Mouse (Mus musculus): ENCODE data around the gene Tbck. TPM values are rescaled to one million over a fixed set of nuclear protein-coding genes. Genes with fewer than 3 reads are reported as not detected.

Tbck gene
- polyA plus RNA-seq, 1 experiment = not detected

DNA sequence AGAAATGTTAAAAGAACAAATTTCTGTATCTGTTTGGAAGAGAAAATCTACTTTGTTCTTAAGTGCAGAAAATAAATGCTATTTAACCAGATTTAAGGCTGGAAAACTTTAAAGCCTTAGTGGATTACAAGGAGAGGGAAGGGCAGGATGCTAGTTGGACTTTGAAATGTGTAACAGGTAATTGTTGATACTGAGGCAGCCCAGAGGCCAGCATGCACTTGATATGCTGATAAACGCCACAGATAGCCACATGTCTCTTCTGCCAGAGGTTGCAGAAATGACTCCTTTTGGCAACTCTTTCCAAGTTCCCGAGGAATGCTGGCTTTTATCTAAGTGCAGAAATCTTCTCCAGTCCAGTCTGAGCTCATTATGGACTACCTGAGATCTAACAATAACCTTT, 6.5 kb upstream of the Tbck start:
- TF ChIP-seq POLR2A (IDR thresholded peaks at IDR 0.05; ENCODE audit: insufficient read depth, low read depth, low read length) (no peak), CTCF (IDR thresholded peaks at IDR 0.05; ENCODE audit: insufficient read depth, low read depth, low read length) (no peak)
- WGBS = 85% methylated on average over 2 of the region's 2 CpGs

DNA sequence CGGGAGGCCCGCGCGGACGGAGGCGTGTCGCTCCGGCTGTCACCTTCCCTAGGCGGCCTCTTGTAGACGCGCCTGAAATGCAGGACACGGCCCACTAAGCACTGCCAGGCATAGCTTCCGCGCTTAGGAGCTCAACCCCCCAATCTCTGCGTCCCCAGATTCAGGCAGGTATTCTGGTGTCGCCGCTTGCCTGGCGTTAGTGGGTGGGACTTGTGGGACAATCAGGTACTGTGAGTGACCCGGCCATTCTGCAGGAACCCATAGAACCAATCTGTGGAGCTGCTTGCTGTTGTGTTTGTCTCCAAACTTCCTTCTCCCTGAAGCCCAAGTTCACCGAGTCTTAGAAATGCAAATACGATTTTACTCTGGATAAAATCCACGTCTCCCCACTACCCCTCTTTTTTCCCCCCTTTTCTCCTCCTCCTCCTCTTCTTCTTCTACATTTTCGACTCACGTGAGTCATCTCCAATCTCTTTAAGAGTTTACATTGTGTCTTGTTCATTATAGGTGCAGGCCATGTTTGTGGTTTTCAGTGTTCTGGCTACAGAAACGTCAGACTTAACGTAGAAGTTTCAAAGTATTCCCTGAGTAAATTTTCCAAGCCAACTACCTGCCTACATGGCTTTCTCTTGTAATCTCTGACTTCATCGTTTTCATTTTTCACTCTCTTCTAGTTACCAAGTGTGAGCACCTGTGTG, 436 bp downstream of the Tbck start, which contains the start of gene Aimp1:
TSS of gene Aimp1 (minus strand) at position 140 of the 698 bp plus-strand sequence.
- Histone ChIP-seq H3K4me1 (ENCODE audit: control insufficient read depth, insufficient read depth, low read length) (0 out of 2 replicates have a peak, but pooled peaks cover 2% of the 10 kb centered on the region), H3K27ac (ENCODE audit: insufficient read depth, low read depth, low read length) (peak within 1 kb of the TSS; percentile 98), H3K4me3 (ENCODE audit: insufficient read depth, low read depth, low read length) (peak within 1 kb of the TSS; percentile 72)
- 1% methylated on average over 27 of the region's 27 CpGs for WGBS
- TF ChIP-seq POLR2A (IDR thresholded peaks at IDR 0.05; ENCODE audit: insufficient read depth, low read depth, low read length) (no peak), CTCF (IDR thresholded peaks at IDR 0.05; ENCODE audit: insufficient read depth, low read depth, low read length) (no peak)

More for the DNA sequence above, 6.5 kb upstream of the Tbck start:
- H3K27ac ChIP-seq (ENCODE audit: insufficient read depth, low read depth, low read length) = no peak overlapping the region
- no peaks in the 10 kb centered on the region for H3K4me1 ChIP-seq (ENCODE audit: control insufficient read depth, insufficient read depth, low read length)
- no peak overlapping the region for H3K4me3 ChIP-seq (ENCODE audit: insufficient read depth, low read depth, low read length)

DNA sequence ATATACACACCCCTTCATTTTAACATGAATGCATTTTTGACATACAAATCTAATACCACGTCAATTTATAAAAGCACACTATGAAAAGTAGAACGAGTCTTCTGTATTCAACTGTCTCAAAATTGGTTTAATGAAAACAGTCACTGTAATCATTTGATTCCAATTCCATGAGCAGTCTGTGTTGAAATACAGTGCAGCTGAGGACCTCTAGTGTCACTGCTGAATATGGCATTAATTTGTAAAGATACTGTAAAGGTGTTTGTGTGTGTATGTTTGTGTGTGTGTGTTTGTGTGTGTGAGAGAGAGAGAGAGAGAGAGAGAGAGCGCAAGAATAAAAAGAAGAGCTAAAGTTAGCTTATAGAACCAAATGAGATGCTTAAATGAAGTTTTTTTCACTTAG, 17.4 kb downstream of the Tbck start:
- 50% methylated on average over 3 of the region's 3 CpGs for WGBS
- TF ChIP-seq POLR2A (IDR thresholded peaks at IDR 0.05; ENCODE audit: insufficient read depth, low read depth, low read length) (no peak), CTCF (IDR thresholded peaks at IDR 0.05; ENCODE audit: insufficient read depth, low read depth, low read length) (no peak)
- Histone ChIP-seq H3K4me1 (ENCODE audit: control insufficient read depth, insufficient read depth, low read length) (no peaks in the 10 kb centered on the region), H3K4me3 (ENCODE audit: insufficient read depth, low read depth, low read length) (no peak overlapping the region), H3K27ac (ENCODE audit: insufficient read depth, low read depth, low read length) (no peak overlapping the region)

DNA sequence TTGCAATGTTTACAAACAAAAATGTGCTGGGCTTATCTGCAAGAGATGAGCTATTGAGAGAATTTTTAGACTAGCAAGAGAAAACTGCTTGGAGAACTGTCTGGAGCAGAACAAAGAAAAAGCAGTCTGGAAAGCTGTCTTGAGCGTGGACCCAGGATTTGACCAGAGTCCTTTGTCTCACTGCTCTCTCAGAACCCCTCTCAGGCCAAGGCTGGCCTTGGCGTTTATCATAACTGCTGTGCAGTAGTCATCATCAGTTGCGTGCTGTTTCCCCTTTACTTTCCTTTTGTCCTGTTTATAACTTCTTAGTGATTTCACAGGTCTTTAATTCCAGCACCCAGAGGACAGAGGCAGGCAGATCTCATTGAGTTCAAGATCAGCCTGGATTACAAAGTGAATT, 20.3 kb downstream of the Tbck start:
- WGBS = 89% methylated on average over 3 of the region's 3 CpGs
- TF ChIP-seq POLR2A (IDR thresholded peaks at IDR 0.05; ENCODE audit: insufficient read depth, low read depth, low read length) (no peak), CTCF (IDR thresholded peaks at IDR 0.05; ENCODE audit: insufficient read depth, low read depth, low read length) (no peak)

DNA sequence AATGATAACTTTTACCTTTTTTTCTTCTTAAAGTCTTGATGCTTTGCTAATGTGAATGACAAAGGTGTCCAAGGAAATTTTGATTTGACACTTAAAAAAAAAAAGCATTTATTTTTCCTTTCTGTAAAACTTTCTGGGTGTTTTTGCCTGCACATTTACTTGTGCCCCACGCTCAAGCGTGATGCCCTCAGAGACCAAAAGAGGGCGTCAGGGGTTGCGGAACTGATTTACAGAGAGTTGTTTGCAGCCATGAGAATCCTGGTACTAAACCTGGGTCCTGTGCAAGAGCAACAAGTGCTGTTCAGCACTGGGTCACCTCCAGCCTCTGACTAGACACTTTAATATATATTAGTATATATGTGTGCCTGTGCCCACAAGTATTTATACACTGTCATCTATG, 23.0 kb downstream of the Tbck start:
- no peak overlapping the region for H3K4me3 ChIP-seq (ENCODE audit: insufficient read depth, low read depth, low read length)
- no peak for TF ChIP-seq POLR2A (IDR thresholded peaks at IDR 0.05; ENCODE audit: insufficient read depth, low read depth, low read length)
- no peak for TF ChIP-seq CTCF (IDR thresholded peaks at IDR 0.05; ENCODE audit: insufficient read depth, low read depth, low read length)
- 85% methylated on average over 4 of the region's 4 CpGs for WGBS
- H3K27ac ChIP-seq (ENCODE audit: insufficient read depth, low read depth, low read length) = no peak overlapping the region
- no peaks in the 10 kb centered on the region for H3K4me1 ChIP-seq (ENCODE audit: control insufficient read depth, insufficient read depth, low read length)

More for the DNA sequence above, 20.3 kb downstream of the Tbck start:
- no peak overlapping the region for H3K27ac ChIP-seq (ENCODE audit: insufficient read depth, low read depth, low read length)
- no peak overlapping the region for H3K4me3 ChIP-seq (ENCODE audit: insufficient read depth, low read depth, low read length)
- H3K4me1 ChIP-seq (ENCODE audit: control insufficient read depth, insufficient read depth, low read length) = no peaks in the 10 kb centered on the region

DNA sequence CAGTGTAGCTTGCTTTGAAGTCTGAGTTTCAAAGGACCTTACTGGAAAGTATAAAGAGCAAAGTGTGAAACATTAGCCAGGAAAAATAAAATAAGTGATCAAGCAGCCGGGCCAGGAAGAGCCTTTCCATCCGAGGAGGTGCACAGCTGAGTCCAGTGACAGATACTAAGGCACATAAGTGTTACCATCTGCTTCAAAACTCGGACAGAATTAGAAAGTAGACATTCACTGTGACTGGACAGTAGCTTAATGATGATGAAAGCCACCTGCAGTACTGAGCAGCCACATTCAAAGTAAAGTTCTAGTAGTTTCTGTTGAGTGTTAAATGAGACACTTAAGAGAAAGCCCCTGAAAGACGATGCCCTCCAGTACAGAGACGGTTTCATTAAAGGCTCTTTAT, 30.0 kb downstream of the Tbck start:
- Histone ChIP-seq H3K27ac (ENCODE audit: insufficient read depth, low read depth, low read length) (no peak overlapping the region), H3K4me3 (ENCODE audit: insufficient read depth, low read depth, low read length) (no peak overlapping the region), H3K4me1 (ENCODE audit: control insufficient read depth, insufficient read depth, low read length) (no peaks in the 10 kb centered on the region)
- TF ChIP-seq CTCF (IDR thresholded peaks at IDR 0.05; ENCODE audit: insufficient read depth, low read depth, low read length) (no peak), POLR2A (IDR thresholded peaks at IDR 0.05; ENCODE audit: insufficient read depth, low read depth, low read length) (no peak)
- WGBS = 78% methylated on average over 5 of the region's 5 CpGs

DNA sequence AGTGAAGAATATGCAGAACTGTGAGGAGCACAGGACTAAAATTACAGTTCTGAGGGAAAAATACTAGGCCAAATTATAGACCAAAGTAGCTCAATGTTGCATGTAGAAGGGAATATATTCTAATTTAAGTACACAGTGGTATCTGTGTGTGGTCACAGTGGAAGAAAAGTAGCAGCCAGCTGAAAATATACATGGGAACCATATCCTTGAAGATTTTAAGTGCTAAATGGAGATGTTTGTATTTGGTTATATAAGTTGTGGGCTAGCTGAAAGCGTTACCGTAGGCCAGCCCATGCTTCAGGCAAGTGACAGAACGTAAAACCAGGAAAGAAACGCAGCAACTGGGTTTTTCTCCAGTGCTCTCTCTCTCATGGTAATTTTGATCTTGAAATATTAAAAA, 33.4 kb downstream of the Tbck start:
- Histone ChIP-seq H3K27ac (ENCODE audit: insufficient read depth, low read depth, low read length) (no peak overlapping the region), H3K4me3 (ENCODE audit: insufficient read depth, low read depth, low read length) (no peak overlapping the region), H3K4me1 (ENCODE audit: control insufficient read depth, insufficient read depth, low read length) (no peaks in the 10 kb centered on the region)
- TF ChIP-seq POLR2A (IDR thresholded peaks at IDR 0.05; ENCODE audit: insufficient read depth, low read depth, low read length) = no peak
- WGBS = 95% methylated on average over 4 of the region's 4 CpGs

DNA sequence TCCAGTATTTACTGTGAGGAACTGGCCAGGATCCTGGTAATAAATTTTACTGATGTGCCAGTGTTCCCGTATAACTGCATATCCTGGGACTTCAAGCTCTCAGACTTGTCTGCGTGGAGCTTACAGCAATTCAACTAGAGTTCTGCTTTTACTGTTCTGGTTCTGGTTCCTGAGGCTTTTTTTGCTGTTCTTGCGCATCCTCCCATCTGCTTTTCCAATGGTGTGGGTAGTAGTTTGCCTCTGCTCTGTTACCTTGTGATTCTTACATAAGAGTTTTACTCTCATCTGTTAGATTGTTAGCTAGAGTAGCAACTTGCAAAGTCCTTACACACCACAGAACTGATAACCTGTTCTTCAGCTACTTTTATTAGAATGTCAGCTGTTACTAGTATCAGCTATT, 40.4 kb downstream of the Tbck start:
- WGBS = 90% methylated on average over 3 of the region's 3 CpGs

DNA sequence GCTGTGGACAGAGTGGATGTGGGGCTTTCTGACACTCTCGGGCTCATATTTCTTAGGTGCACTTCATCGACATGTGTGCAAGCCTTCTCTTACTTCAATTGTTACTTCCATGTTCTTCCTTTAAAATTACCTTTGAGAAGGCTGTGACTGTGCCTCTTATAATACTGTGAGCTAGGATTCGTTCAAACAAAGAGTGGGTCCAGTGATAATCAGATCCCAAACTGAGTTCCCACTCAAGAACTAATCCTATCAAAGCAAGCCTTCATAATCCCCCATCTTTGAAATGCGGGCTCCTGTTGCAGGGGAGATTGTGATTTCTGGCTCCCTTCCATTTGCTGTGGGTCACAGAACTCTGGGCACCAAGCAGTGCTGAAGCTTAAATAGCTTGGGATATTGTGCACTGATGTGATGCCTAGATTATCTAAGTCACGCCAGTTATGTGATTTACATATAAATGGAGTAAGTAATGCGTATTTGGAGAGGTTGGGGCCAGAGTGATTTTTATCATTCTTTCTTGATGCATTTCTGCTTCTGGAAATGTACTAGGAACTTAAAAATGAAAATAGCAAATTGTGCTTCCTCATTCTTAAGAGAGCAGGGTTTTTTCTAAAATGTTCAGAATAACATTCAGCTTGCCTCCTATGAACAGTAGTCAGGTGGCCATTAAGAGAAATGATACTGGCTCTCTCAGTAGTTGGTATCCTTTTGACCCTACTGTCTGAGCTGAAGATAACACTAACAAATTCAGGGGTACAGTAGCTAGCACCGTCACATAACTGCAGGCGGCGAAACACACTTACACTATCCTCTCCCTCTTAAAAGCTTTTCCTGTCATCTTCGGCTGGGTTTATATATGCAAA, 60.6 kb downstream of the Tbck start:
- H3K4me3 ChIP-seq (ENCODE audit: insufficient read depth, low read depth, low read length) = no peak overlapping the region
- TF ChIP-seq CTCF (IDR thresholded peaks at IDR 0.05; ENCODE audit: insufficient read depth, low read depth, low read length) (no peak), POLR2A (IDR thresholded peaks at IDR 0.05; ENCODE audit: insufficient read depth, low read depth, low read length) (no peak)
- H3K4me1 ChIP-seq (ENCODE audit: control insufficient read depth, insufficient read depth, low read length) = no peaks in the 10 kb centered on the region
- H3K27ac ChIP-seq (ENCODE audit: insufficient read depth, low read depth, low read length) = no peak overlapping the region
- 56% methylated on average over 10 of the region's 10 CpGs for WGBS

More for the DNA sequence above, 40.4 kb downstream of the Tbck start:
- TF ChIP-seq CTCF (IDR thresholded peaks at IDR 0.05; ENCODE audit: insufficient read depth, low read depth, low read length) = no peak
- TF ChIP-seq POLR2A (IDR thresholded peaks at IDR 0.05; ENCODE audit: insufficient read depth, low read depth, low read length) = no peak
- H3K4me1 ChIP-seq (ENCODE audit: control insufficient read depth, insufficient read depth, low read length) = no peaks in the 10 kb centered on the region
- H3K27ac ChIP-seq (ENCODE audit: insufficient read depth, low read depth, low read length) = no peak overlapping the region
- H3K4me3 ChIP-seq (ENCODE audit: insufficient read depth, low read depth, low read length) = no peak overlapping the region

All from olfactory bulb, adult 2 months (tissue).